Mouse (Mus musculus): ENCODE measurements around the gene Cfap77.

The Cfap77 gene

GRCm38 (mm10) chr2:29051932-29052331 lies 2.9 kb downstream of the Cfap77 start:
- DNase-seq (ENCODE audit: low spot score) = no peak

- DNase-seq (ENCODE audit: low spot score) = no peak
Observed at GRCm38 (mm10) chr2:29046151-29046550, 8.7 kb downstream of the Cfap77 start.

DNA sequence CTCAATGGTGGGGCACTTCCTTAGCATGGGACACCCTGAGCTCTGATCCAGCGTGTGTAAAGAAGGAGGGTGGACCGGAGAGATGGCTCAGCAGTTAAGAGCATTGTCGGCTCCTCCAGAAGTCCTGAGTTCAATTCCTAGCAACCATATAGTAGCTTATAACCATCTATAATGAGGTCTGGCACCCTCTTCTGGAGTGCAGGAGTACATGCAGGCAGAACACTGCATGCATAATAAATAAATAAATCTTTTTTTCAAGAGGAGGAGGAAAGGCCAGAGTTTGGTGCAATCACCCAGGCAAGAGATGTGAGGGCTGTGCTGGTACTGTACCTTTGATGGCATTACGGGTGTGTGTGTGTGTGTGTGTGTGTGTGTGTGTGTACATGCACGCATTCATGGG lies 12.7 kb downstream of the Cfap77 start:
- DNase-seq (ENCODE audit: low spot score) = no peak

DNA sequence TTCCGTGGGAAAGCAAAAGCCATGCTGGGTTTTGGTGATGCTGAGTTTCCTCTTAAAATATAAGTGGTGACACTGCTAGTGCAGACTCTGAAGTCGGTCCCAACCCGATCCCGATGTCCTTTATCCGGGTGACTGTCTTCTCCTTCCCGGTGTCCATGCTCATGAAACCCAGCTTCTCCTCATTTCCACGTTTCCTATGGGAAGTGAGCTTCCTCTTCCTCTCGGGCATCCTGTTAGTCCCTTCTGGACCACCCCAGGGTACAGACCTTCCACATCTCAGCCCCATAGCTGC lies 13.4 kb downstream of the Cfap77 start:
- DNase-seq (ENCODE audit: low spot score) = no peak

DNA sequence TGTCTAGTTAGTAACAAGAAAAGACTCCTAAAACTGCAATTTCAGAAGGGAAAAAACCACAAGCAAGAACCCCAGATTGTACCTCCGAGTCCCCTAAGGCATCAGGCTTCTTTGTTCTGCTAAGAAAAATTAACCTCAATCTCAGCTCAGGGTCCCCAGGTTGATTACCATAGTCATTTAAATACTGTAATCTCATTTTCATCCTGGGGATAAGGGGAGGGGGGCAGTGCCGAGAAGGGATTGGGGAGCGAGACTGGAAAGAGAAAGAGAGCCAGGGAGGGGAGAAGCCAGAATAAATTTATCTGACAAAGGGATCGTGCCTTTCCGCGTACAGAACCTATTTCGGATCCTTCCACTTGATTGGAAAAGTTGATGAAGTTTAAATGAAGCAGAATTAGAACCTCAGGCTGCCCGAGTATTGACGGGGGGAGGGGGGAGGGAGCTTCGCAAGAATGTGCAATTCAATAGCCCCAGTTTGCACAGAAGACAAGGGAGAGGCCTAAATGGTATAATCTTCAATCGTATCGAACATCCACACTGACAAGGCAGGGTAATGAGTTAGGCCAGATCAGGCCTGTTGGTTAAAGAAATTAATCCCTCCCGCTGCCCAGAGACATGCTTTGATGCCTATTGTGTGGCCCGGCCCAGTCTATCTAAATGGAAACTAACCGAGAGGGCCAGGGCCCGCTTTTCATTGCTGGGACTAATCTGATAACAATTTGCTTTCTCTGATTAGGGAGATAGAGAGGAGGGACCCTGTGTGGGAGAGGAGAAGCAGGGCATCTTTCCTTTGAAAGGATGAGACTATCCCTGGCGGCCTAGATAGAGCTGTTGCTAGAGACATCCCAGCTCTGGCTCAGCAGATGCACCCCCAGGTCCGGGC lies 14.0 kb downstream of the Cfap77 start:
- no peak for DNase-seq (ENCODE audit: low spot score)

DNA sequence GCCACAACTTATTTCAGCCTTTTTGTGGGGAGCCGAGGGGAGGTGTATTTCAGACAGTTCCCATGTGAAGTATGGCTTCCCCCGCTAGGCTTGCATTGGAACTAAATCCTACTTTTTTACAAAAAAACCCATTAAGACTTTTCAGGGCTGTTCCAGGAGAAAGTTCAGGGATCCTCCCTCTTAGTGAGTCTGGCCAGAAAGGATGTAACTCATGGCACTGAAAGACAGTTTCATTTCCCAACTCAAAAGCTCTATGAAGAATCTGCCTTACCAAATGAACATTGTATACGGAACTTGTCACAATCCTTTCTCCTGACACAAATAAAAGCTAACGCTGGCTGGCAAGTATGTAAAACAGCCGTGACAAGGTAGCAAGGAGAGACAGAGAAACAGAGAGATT lies 15.1 kb downstream of the Cfap77 start:
- no peak for DNase-seq (ENCODE audit: low spot score)

DNA sequence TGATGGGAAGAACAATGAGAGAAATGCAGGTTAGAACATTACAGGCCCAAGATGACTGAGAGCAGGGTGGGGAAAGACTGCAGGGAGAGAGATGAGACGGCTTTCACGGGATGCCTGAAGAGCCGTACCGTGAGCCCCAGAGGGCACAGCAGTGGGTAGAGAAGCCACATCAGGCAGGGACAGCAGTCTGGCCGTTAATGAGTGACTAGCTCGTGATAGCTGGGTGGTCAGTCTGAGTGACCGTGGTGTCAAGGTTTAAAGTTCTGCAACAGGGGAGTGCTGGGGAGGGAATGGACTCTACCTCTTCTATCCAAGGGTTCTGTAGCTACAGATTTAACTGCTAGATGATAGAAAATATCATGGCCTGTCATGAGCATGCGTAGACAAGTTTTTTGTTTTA lies 19.2 kb downstream of the Cfap77 start:
- no peak for DNase-seq (ENCODE audit: low spot score)

DNA sequence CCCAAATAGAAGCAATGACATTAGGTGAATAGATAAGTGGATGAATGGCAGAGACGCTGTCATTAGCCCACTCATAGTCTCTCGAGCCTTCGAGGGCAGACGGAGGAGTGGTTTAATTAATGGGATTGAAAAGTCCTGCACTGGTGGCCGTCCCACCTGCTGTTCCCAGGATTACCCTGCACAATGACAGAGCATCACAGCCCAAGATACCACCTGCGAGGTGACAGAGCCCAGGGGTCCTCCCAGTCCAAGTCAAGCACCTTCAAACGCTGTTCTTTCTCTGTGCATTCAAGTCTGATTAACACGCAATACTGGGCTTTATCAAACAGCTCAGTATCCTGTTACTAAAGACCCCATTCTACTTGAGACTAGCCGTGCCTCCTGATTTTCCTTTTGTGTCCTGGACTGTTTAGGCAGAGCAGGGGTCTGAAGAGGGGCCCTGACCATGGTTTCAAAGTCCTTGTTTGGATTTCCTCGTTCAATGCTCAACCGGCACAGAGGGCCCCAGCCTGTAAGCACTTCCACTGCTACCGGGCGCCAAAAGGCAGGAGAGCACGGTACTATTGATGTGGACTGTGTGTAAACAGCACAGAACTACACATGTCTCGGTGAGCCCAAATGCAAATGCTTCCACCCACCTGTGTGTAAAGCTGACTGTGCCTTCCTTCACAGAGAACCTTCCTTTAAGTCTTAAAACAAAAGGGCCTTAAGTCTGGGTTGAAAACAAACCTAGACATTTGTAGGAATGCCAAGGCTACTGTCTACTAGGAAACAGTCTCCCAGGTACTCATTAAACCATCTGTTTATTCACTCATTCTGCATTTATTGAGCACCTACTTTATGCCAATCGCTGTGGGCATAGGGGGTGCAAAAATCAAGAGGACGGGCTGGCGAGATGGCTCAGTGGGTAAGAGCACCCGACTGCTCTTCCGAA lies 20.1 kb downstream of the Cfap77 start:
- no peak for DNase-seq (ENCODE audit: low spot score)

- no peak for DNase-seq (ENCODE audit: low spot score)
Observed at GRCm38 (mm10) chr2:29031951-29032350, 22.9 kb downstream of the Cfap77 start.

DNA sequence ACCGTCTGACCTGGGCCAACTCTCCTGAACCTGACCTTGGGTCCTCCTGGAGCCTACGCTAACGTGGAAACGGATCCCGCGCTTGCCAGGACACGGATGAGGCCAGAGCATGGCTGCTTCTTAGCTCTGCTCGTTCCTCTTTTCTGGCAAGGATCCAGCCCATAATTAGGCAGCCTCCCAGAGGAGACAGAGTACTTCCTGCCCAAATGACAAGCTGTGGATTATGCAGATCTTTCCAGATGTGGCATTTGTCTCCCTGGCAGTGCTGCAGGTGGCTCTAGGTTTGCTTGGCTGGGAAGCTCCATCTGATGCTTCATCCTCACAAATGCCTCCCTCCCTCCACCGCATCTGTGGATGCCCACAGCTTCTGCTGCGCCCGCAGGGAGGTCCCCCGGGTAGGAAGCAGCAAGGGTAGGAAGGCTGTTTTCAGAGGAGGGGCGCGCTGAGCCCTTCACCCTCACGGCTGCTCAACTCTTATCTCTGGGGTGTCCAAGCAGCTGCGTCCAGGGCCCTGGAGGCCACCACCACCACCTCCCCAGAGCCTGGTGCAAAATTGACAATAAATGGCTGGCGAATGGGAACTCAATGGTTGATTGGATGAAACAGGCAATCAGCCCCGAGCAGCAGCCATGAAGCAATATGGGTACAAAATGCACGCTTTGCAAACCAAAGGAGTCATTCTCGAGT lies 24.7 kb downstream of the Cfap77 start:
- no peak for DNase-seq (ENCODE audit: low spot score)

GRCm38 (mm10) chr2:29025284-29025683 lies 29.6 kb downstream of the Cfap77 start:
- no peak for DNase-seq (ENCODE audit: low spot score)

DNA sequence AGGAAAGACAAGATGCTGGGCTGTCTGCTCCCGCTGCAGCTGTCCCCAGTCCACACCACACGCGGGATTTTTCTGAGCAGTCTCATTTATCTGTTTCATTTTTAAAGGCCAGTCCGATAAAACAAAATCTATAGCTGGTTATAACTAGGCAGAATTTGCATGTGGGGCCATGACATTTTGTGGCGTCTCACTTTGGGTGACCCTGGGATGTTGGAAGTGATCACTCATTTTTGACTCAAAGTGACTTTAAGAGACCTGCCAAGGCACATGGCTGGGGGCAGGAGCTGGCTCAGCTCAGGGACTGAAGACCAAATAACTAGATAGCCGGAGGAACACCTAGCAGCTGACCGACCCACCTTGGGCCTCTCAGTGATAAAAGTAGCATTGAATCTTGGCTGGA lies 31.9 kb downstream of the Cfap77 start:
- DNase-seq (ENCODE audit: low spot score) = no peak

GRCm38 (mm10) chr2:29021025-29021424 lies 33.8 kb downstream of the Cfap77 start:
- no peak for DNase-seq (ENCODE audit: low spot score)

DNA sequence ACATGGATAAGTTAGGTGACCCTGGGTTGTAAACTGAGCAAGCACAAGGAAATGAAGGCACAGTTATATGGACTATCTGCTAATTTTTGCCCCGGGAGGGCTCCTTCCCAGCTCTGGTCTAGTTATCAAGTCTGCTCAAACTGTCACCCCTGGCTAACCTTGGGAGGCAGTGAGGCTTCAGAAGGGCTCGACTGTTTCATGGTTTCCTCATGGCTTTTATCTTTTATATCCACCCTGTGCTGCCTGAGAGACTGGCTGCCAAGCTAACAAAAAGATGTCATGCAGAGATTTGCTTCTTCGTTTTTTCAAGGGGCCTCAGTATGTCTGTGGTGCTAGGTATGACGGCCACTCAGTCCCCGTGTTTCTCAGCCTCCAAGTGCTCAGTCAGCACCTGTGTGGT lies 36.2 kb downstream of the Cfap77 start:
- DNase-seq (ENCODE audit: low spot score) = no peak

GRCm38 (mm10) chr2:29016599-29017587 lies 38.0 kb downstream of the Cfap77 start:
- no peak for DNase-seq (ENCODE audit: low spot score)

GRCm38 (mm10) chr2:29012523-29012922 lies 42.3 kb downstream of the Cfap77 start:
- no peak for DNase-seq (ENCODE audit: low spot score)

DNA sequence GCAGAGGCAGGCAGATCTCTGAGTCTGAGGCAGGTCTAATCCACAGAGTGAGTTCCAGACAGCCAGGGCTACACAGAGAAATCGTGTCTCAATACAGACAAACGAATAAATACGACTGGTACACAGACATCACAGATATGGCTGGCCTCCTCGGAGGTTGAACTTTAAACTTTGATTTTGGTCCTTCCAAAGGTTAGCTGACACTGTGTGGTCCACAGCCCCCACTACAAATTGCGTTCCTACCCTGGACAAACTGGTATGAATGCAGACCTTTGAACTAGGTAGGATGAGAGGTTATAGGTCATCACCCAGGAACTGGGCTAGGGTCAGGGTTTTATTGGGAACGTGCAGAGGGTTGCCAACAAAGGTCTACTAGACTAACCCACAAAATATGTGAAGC lies 47.2 kb downstream of the Cfap77 start:
- no peak for DNase-seq (ENCODE audit: low spot score)

- DNase-seq (ENCODE audit: low spot score) = no peak
Observed at GRCm38 (mm10) chr2:29006455-29007034, 48.3 kb downstream of the Cfap77 start.

DNA sequence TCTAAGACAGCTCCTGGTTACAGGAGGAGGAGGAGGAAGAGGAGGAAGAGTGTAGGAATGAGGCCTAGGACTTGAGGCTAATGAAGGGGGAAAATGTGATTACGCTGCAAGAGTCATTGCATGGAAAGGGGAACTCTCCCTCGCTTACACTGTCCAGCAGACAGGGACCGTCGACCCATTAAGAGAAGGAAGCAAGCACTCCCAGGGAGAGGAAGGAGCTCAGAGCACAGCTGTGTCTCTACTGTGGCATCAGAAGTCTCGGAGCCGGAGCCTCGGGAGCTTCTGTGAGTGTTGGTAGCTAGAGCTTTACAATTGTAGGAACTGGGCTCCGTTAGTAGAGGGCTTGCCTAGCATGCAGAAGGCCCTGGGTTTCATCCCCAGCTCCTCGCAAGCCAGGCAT lies 50.8 kb downstream of the Cfap77 start:
- no peak for DNase-seq (ENCODE audit: low spot score)

DNA sequence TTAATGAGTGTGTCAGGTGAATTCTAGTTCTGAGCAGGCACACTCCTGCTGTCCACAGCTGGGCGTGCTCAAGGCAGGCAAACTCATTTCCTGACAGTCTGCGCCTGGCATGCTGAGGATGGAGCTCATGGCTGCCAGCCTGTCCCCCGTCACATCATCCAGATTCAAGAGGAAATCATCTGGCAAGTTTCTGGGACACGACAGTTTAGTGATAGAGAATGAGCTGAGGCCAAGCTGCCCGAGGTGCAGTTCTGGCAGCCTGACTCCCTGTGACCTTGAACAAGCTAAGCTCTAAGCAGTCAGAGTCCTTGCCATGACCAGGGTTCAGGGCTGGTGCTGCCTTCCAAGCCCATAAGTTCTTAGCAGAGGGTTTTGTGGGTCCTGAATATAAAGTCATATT lies 56.6 kb downstream of the Cfap77 start:
- no peak for DNase-seq (ENCODE audit: low spot score)

All from c-Kit-positive CD71-positive TER-119-positive erythroid progenitor cells, embryonic 14.5 days (primary cell).